9 mouse cellular contexts compared by ENCODE assay signal in the genomic region with DNA sequence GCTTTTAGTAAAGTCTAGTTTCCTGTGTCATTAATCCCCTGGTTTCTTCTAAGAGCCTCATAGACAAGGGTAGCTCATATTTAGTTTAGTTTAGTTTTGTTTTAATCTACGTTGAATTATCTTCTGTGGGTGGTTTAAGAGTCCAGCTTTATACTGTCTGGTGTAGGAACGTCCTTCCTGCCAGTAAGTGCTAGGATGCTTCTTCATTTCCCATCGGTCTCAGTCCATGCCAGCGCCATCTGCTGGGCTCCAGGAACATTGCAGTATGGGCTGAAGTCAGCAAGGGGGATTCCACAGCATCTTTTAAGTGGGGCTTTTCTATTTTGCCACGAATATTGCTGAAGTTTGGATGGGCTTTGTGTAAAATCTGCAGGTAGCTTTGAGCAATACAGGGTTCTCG. TPM values are rescaled to one million over a fixed set of nuclear protein-coding genes. Genes with fewer than 3 reads are reported as not detected.
DNase-seq lines count a peak whose midpoint lies in the region; ATAC-seq and TF ChIP-seq lines count a peak whose summit lies in the region.
"Had no signal": no experiment of that assay in that cellular context is flagged by ENCODE, and none has a peak within 500 bp of the region (broad histone marks: within the 10 kb centered on the region; RNA-seq: fewer than 3 reads in every experiment).

No protein-coding gene starts in this region.

- ATAC-seq in Patski: peak; percentile 82

- H3K36me3 ChIP-seq in C2C12 (ENCODE audit: control insufficient read depth, insufficient read depth): peaks cover 2% of the 10 kb centered on the region
- H3K36me3 ChIP-seq: stomach, embryonic 15.5 days had no signal

- peak; percentile 35 for TF ChIP-seq CTCF in C2C12 (IDR thresholded peaks at IDR 0.05; ENCODE audit: control insufficient read depth, insufficient read depth, insufficient read length)
- TF ChIP-seq CTCF in Patski (IDR thresholded peaks at IDR 0.05): peak; percentile 80

- POLR2A ChIA-PET in Patski (lab: Charles Lee): no interaction called here

- CTCF ChIA-PET in Patski (lab: Charles Lee): interaction anchor here (0.6 to 2.9 kb wide), 7 partner anchors 8 to 33 kb away, joined by 3 to 12 read pairs (median 5); no protein-coding TSS in a partner anchor

- H3K4me3 ChIP-seq in C2C12 (ENCODE audit: insufficient read depth, poor library complexity, severe bottlenecking): no peak overlapping the region
- H3K4me3 ChIP-seq: stomach, embryonic 15.5 days had no signal

- no peak for DNase-seq in Patski (ENCODE audit: low read depth, low spot score)
- peak; percentile 73 for DNase-seq in embryo, embryonic 10 days (ENCODE audit: low spot score)
- DNase-seq in heart, postnatal 36 days: peak; percentile 46 to 72
- DNase-seq in layer of hippocampus, postnatal 10 days (ENCODE audit: low spot score in 2 of 2): peak; percentile 67 to 72
- DNase-seq in lung, postnatal 36 days: peak; percentile 61
- peak; percentile 51 for DNase-seq in right cerebral cortex, adult 18-20 months
- peak; percentile 52 for DNase-seq in urinary bladder, postnatal 25 days (ENCODE audit: low spot score)

- intact Hi-C loops in heart, postnatal 36 days (cut with DNase I): loop anchor here (1.0 to 5.0 kb wide), 3 partner anchors 33 to 469 kb away; no protein-coding TSS in a partner anchor

- H3ac ChIP-seq in C2C12 (ENCODE audit: control insufficient read depth, insufficient read length, low read depth): no peak overlapping the region

- peaks cover 39% of the 10 kb centered on the region for H3K79me2 ChIP-seq in C2C12 (ENCODE audit: control insufficient read depth, insufficient read depth)

- H3K79me3 ChIP-seq in C2C12 (ENCODE audit: low read depth): peaks cover 30% of the 10 kb centered on the region

- in situ Hi-C loops in Patski (cut with MboI; ENCODE audit: low pct_unique_long_range_greater_than_20kb): loop anchor here (5.0 kb wide), 1 partner anchor 81 kb away; no protein-coding TSS in a partner anchor

- no peaks in the 10 kb centered on the region for H3K27me3 ChIP-seq in C2C12 (ENCODE audit: control insufficient read depth, insufficient read depth, insufficient read length)
- H3K27me3 ChIP-seq in Patski: no peaks in the 10 kb centered on the region
- H3K27me3 ChIP-seq: stomach, embryonic 15.5 days had no signal

TF ChIP-seq in C2C12, 6 proteins besides CTCF, POLR2A, EP300 and RAD21:
- TF ChIP-seq CEBPB (IDR thresholded peaks at IDR 0.05; ENCODE audit: low read depth) (no peak), USF1 (IDR thresholded peaks at IDR 0.05; ENCODE audit: low read depth) (no peak), MYOG (IDR thresholded peaks at IDR 0.05; ENCODE audit: control insufficient read depth, extremely low read depth, insufficient read length) (no peak), MAX (IDR thresholded peaks at IDR 0.05) (no peak), FOSL1 (IDR thresholded peaks at IDR 0.05; ENCODE audit: insufficient read depth, low read length, poor library complexity, severe bottlenecking) (no peak), MYOD1 (IDR thresholded peaks at IDR 0.05; ENCODE audit: control insufficient read depth, insufficient read length, low read depth) (no peak)

RNA-seq across cellular contexts. Expression of gene Cdca7l, which starts 49.2 kb away (rescaled TPM):
- polyA plus RNA-seq in C2C12 (2012; fragmentation: generic; extraction: Trizol) (13.7 TPM), Patski (2021) (21.9 TPM)
- under 1 TPM; 0.17 to 0.30 TPM for total RNA-seq in heart, postnatal 36 days (2021)
- 1 to 10 TPM; 1.8 to 2.1 TPM for total RNA-seq in layer of hippocampus, postnatal 10 days (2021)
